Mouse (Mus musculus) limb, embryonic 13.5 days (tissue): ENCODE data around the gene Rflnb. TPM values are rescaled to one million over a fixed set of nuclear protein-coding genes. Genes with fewer than 3 reads are reported as not detected.

Experiments
- ATAC-seq: fragments of 200-750 bp; cut with Nextera tagmentation; 2 replicates; pipeline ENCODE4 v1.8.0; 2017; ENCODE audit warnings: low read depth, moderate number of reproducible peaks, moderate TSS enrichment; ENCODE audit not compliant: low FRiP score
- H3K27ac ChIP-seq: fragments of 300-500 bp; sonication (generic); 2 replicates; pipeline ENCODE4 v1.5.1; 2015; ENCODE audit warnings: inconsistent platforms, mild to moderate bottlenecking, moderate library complexity
- H3K27me3 ChIP-seq: fragments of 300-500 bp; sonication (generic); 2 replicates; pipeline ENCODE4 v1.6.1; 2015; ENCODE audit warnings: mild to moderate bottlenecking, inconsistent platforms
- H3K36me3 ChIP-seq: fragments of 300-500 bp; sonication (generic); 2 replicates; pipeline ENCODE4 v1.6.1; 2015; ENCODE audit warnings: inconsistent platforms, mild to moderate bottlenecking, moderate library complexity
- H3K4me1 ChIP-seq: fragments of 300-500 bp; sonication (generic); 2 replicates; pipeline ENCODE4 v1.6.1; 2015; ENCODE audit warnings: inconsistent platforms
- H3K4me2 ChIP-seq: fragments of 300-500 bp; sonication (generic); replicated peaks from 2 replicates; pipeline ENCODE4 v1.6.1; 2015; ENCODE audit warnings: inconsistent platforms, mild to moderate bottlenecking, moderate library complexity
- H3K4me3 ChIP-seq: fragments of 300-500 bp; sonication (generic); 2 replicates; pipeline ENCODE4 v1.5.1; 2015; ENCODE audit warnings: moderate library complexity, mild to moderate bottlenecking, inconsistent platforms
- H3K9ac ChIP-seq: fragments of 300-500 bp; sonication (generic); 2 replicates; pipeline ENCODE4 v1.6.1; 2015; ENCODE audit warnings: mild to moderate bottlenecking, inconsistent platforms
- H3K9me3 ChIP-seq: fragments of 300-500 bp; sonication (generic); 2 replicates; pipeline ENCODE4 v1.6.1; 2016; ENCODE audit warnings: inconsistent platforms
- WGBS: fragments of 180-500 bp; shearing (Covaris S2); methylation state at CpG from one replicate; pipeline ENCODE4 v1.1.7; 2015; 5-methylcytosine and 5-hydroxymethylcytosine counted together
- polyA plus RNA-seq: library from polyadenylated mRNA; unstranded; fragments of >200 nt; fragmentation: Nextera tagmentation; extraction: Ambion mirVana; gene quantifications from 2 replicates; pipeline ENCODE4 v1.2.1, GENCODE M21; 2015

Gene Rflnb
- polyA plus RNA-seq = 51.3 and 52.1 TPM in 2 replicates

- Histone ChIP-seq H3K36me3 (peaks cover 20% of the 10 kb centered on the region), H3K4me1 (peaks cover 32% of the 10 kb centered on the region), H3K27ac (peak within 1 kb of the TSS; percentile 78), H3K9me3 (no peaks in the 10 kb centered on the region), H3K4me2 (peak within 1 kb of the TSS; percentile 79), H3K4me3 (peak within 1 kb of the TSS; percentile 83), H3K27me3 (no peaks in the 10 kb centered on the region), H3K9ac (peak within 1 kb of the TSS; percentile 87)
- ATAC-seq = peak; percentile 89
- under 1% methylated on average over 110 of the region's 112 CpGs for WGBS
Observed at GRCm38 (mm10) chr11:76027139-76028071, at the start of gene Rflnb. Rflnb (minus strand) TSS chr11:76027782.

- no peaks in the 10 kb centered on the region for H3K9me3 ChIP-seq
- H3K4me2 ChIP-seq = no peak overlapping the region
- WGBS = 87% methylated on average over 6 of the region's 6 CpGs
- H3K27ac ChIP-seq = no peak overlapping the region
- H3K4me1 ChIP-seq = peaks cover 16% of the 10 kb centered on the region
- no peak overlapping the region for H3K9ac ChIP-seq
- peaks cover 57% of the 10 kb centered on the region for H3K36me3 ChIP-seq
- no peaks in the 10 kb centered on the region for H3K27me3 ChIP-seq
- no peak for ATAC-seq
- no peak overlapping the region for H3K4me3 ChIP-seq
Observed at GRCm38 (mm10) chr11:76077341-76077740, 49.8 kb upstream of the Rflnb start.

GRCm38 (mm10) chr11:76074296-76075093 lies 46.9 kb upstream of the Rflnb start:
- peaks cover 16% of the 10 kb centered on the region for H3K4me1 ChIP-seq
- ATAC-seq = peak; percentile 54; the same call in 1 of the 2 replicates
- no peak overlapping the region for H3K4me3 ChIP-seq
- H3K9ac ChIP-seq = no peak overlapping the region
- 46% methylated on average over 11 of the region's 11 CpGs for WGBS
- no peak overlapping the region for H3K4me2 ChIP-seq
- 0 out of 2 replicates have a peak overlapping the region, but pooled peaks have one; percentile 39 for H3K27ac ChIP-seq
- no peaks in the 10 kb centered on the region for H3K27me3 ChIP-seq
- H3K9me3 ChIP-seq = no peaks in the 10 kb centered on the region
- peaks cover 31% of the 10 kb centered on the region; the same call in 1 of the 2 replicates for H3K36me3 ChIP-seq

GRCm38 (mm10) chr11:76069816-76070215 lies 42.2 kb upstream of the Rflnb start:
- no peak for ATAC-seq
- Histone ChIP-seq H3K9ac (no peak overlapping the region), H3K27ac (no peak overlapping the region), H3K4me1 (peaks cover 14% of the 10 kb centered on the region), H3K4me3 (no peak overlapping the region), H3K9me3 (no peaks in the 10 kb centered on the region), H3K4me2 (no peak overlapping the region), H3K27me3 (no peaks in the 10 kb centered on the region), H3K36me3 (peaks cover 8% of the 10 kb centered on the region)
- WGBS = 84% methylated on average over 6 of the region's 6 CpGs

- Histone ChIP-seq H3K36me3 (peaks cover 7% of the 10 kb centered on the region), H3K27me3 (no peaks in the 10 kb centered on the region), H3K9me3 (no peaks in the 10 kb centered on the region), H3K9ac (no peak overlapping the region), H3K4me1 (0 out of 2 replicates have a peak, but pooled peaks cover 2% of the 10 kb centered on the region), H3K4me3 (no peak overlapping the region), H3K27ac (no peak overlapping the region), H3K4me2 (no peak overlapping the region)
- 75% methylated on average over 15 of the region's 15 CpGs for WGBS
- ATAC-seq = no peak
Observed at GRCm38 (mm10) chr11:76066563-76067156, 39.1 kb upstream of the Rflnb start.

DNA sequence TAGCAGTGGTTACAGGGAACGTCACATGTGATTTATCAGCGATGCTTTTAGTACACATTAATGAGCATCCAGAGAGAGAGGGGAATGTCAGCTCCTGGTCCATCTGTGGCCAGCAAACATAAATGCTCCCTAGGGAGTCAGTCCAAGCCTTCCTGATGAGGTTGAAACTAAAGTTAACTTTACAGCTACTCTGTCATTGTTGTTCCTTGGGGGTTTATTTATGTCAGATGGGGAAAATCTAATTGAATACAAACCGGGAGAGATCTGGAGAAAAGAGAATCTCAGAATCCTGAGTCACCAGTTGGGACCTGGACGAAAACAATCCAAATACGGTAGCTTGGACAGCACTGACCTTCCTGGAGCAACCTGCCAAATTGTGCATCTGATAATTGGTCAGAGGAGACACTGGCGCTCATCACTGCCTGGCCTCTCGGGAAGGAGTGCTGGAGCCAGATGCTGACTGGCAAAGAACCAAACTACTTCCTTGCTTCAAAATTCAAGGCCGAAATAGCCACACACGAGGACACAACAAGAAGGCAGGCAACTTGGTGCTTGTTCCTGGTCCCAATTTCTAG lies 38.0 kb upstream of the Rflnb start:
- Histone ChIP-seq H3K9ac (no peak overlapping the region), H3K4me1 (peaks cover 6% of the 10 kb centered on the region), H3K27ac (no peak overlapping the region), H3K27me3 (no peaks in the 10 kb centered on the region), H3K36me3 (peaks cover 7% of the 10 kb centered on the region), H3K4me2 (no peak overlapping the region), H3K9me3 (no peaks in the 10 kb centered on the region), H3K4me3 (no peak overlapping the region)
- WGBS = 59% methylated on average over 9 of the region's 9 CpGs
- no peak for ATAC-seq

DNA sequence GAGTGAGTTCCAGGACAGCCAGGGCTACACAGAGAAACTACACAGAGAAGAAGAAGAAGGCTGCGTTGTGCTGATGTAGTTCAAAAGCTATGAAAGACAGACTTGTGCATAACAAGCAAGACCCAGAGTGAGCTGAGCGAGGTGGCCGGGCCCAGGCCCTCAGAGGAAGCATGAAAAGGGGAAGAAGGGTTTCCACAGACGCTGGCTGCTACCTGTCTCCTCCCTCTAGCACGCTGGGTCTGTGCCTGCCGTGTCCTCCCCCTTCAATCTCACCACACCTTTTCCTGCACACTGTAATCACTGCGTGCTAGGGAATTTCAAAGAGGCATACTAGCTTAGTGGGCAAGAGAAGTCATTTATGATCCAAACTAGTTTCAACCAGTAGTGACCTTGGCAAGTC lies 36.8 kb upstream of the Rflnb start:
- no peak overlapping the region for H3K4me3 ChIP-seq
- no peak overlapping the region for H3K9ac ChIP-seq
- peaks cover 7% of the 10 kb centered on the region for H3K36me3 ChIP-seq
- peaks cover 18% of the 10 kb centered on the region for H3K4me1 ChIP-seq
- no peaks in the 10 kb centered on the region for H3K27me3 ChIP-seq
- 82% methylated on average over 7 of the region's 7 CpGs for WGBS
- no peaks in the 10 kb centered on the region for H3K9me3 ChIP-seq
- H3K27ac ChIP-seq = no peak overlapping the region
- H3K4me2 ChIP-seq = no peak overlapping the region
- ATAC-seq = no peak

GRCm38 (mm10) chr11:76060906-76061305 lies 33.3 kb upstream of the Rflnb start:
- ATAC-seq = no peak
- no peaks in the 10 kb centered on the region for H3K27me3 ChIP-seq
- WGBS = 91% methylated on average over 2 of the region's 2 CpGs
- H3K9me3 ChIP-seq = no peaks in the 10 kb centered on the region
- H3K4me1 ChIP-seq = peaks cover 21% of the 10 kb centered on the region
- H3K4me2 ChIP-seq = no peak overlapping the region
- peaks cover 8% of the 10 kb centered on the region for H3K36me3 ChIP-seq
- H3K27ac ChIP-seq = no peak overlapping the region; the same call in 1 of the 2 replicates
- no peak overlapping the region for H3K4me3 ChIP-seq
- no peak overlapping the region for H3K9ac ChIP-seq

GRCm38 (mm10) chr11:76059971-76060370 lies 32.4 kb upstream of the Rflnb start:
- Histone ChIP-seq H3K27me3 (no peaks in the 10 kb centered on the region), H3K27ac (peak overlapping the region; percentile 39; the same call in 1 of the 2 replicates), H3K36me3 (peaks cover 11% of the 10 kb centered on the region), H3K4me3 (no peak overlapping the region), H3K9me3 (no peaks in the 10 kb centered on the region), H3K9ac (no peak overlapping the region), H3K4me1 (peaks cover 20% of the 10 kb centered on the region), H3K4me2 (0 out of 2 replicates have a peak overlapping the region, but pooled peaks have one; percentile 4)
- ATAC-seq = no peak
- WGBS = 40% methylated on average over 7 of the region's 7 CpGs

GRCm38 (mm10) chr11:76056487-76056886 lies 28.9 kb upstream of the Rflnb start:
- 25% methylated on average over 3 of the region's 3 CpGs for WGBS
- Histone ChIP-seq H3K4me3 (no peak overlapping the region), H3K4me2 (no peak overlapping the region), H3K27ac (no peak overlapping the region), H3K9ac (no peak overlapping the region), H3K36me3 (peaks cover 4% of the 10 kb centered on the region; the same call in 1 of the 2 replicates), H3K4me1 (peaks cover 28% of the 10 kb centered on the region), H3K9me3 (no peaks in the 10 kb centered on the region), H3K27me3 (no peaks in the 10 kb centered on the region)
- ATAC-seq = no peak

GRCm38 (mm10) chr11:76052496-76052895 lies 24.9 kb upstream of the Rflnb start:
- Histone ChIP-seq H3K36me3 (peaks cover 8% of the 10 kb centered on the region; the same call in 1 of the 2 replicates), H3K4me1 (peaks cover 18% of the 10 kb centered on the region), H3K9ac (no peak overlapping the region), H3K9me3 (no peaks in the 10 kb centered on the region), H3K4me2 (no peak overlapping the region), H3K27me3 (no peaks in the 10 kb centered on the region), H3K4me3 (no peak overlapping the region), H3K27ac (no peak overlapping the region)
- 88% methylated on average over 5 of the region's 5 CpGs for WGBS
- no peak for ATAC-seq
